Mouse (Mus musculus) embryo, embryonic 10 days (tissue): ENCODE measurements around the gene Thsd4.
A peak's percentile ranks its signal among the peaks of the same experiment; 100 is the strongest.

Experiments
- DNase-seq: peaks from one replicate; pipeline ENCODE4 v3.0.0-alpha.2; 2015; ENCODE audit warnings: low spot score

Thsd4 gene

GRCm38 (mm10) chr9:60456651-60457050, 65.2 kb downstream of the Thsd4 start:
- no peak for DNase-seq

DNA sequence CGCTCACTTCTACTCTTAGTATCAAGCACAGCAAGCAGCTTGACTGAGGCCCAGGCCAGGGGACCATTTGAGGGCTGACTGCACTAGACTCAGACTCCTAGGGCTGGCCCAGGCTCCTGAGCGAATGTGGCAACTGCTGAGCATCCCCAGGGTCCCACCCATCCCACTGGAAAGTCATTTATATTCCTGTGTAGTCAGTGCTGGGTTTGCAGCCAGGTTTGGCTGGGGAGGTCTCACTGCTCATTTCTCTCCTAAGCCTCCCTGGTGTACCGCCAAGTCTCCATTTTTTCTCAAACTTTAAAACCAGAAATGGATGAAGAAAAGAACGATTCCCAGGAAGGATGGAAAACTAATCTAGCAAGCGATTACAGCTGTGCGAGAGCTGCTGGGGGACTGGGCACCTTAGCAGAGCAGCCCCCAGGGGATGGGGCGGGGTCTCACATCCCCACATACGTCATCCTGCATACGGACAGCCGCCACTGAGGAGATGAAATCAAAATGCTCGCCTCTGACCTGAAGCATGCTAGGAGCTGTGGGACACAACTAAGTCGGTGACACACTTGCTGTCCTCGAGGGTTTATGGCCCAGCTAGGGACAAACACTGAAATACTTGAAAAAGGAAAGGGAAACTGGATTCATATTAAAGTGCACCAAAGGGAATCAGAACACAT, 67.3 kb downstream of the Thsd4 start:
- no peak for DNase-seq

- no peak for DNase-seq
Observed at GRCm38 (mm10) chr9:60449498-60449897, 72.3 kb downstream of the Thsd4 start.

GRCm38 (mm10) chr9:60445821-60446220, 76.0 kb downstream of the Thsd4 start:
- DNase-seq: no peak

GRCm38 (mm10) chr9:60441274-60441902, 80.5 kb downstream of the Thsd4 start:
- no peak for DNase-seq

GRCm38 (mm10) chr9:60440506-60440905, 81.3 kb downstream of the Thsd4 start:
- DNase-seq: no peak

GRCm38 (mm10) chr9:60436246-60436645, 85.6 kb downstream of the Thsd4 start:
- no peak for DNase-seq

GRCm38 (mm10) chr9:60434093-60434492, 87.8 kb downstream of the Thsd4 start:
- no peak for DNase-seq

GRCm38 (mm10) chr9:60431924-60432323, 89.9 kb downstream of the Thsd4 start:
- no peak for DNase-seq

DNA sequence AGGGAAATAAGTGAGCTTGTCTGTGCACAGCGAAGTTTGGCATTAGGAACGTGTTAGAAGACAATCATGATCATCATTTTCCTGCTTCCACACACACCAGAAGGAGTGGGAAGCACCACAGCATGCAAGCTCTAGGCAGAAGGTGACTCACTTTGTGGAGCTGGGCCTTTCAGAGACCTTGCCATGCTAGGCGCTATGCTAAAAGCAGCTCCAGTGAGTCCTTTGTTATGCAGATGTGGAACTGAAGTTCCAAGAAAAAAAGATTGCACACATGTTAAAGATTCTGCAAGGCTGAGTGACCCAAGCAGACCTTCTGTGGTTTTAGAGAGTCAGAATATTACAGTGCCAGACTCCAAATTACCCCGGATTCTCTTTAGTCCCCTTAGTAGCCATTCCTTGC, 91.8 kb downstream of the Thsd4 start:
- no peak for DNase-seq

DNA sequence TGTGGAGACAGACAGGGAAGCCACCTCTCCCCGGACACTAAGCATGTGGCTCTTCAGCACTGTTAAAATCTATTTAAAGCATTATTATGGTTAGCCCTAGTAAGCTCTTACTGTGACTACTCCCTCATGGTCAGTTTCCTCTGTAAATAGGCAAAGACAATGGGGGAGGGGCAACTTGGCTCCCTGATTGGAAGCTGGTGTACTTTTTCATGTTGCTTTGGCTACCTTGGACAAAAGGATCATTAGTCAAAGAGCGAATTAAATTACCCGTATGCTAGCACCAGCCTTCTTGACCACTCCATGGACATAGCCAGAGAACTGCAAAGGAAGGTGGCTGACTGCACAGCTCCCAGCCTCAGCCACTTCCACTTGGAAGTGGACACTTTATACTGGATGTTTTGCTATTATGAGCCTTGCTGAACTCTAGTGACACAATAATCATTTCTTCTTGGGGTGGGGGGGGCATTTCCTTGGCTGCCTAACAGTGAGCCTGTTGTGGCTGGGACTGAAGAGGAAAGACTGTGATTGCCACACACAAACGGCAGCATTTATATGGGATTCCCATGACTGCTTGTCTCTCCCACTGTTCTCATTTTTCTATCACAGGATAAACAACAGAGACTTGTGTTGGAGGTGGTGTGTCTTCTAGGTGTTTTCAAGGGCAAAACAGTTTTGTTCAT, 107.6 kb downstream of the Thsd4 start:
- DNase-seq: peak; percentile 55

GRCm38 (mm10) chr9:60410872-60411635, 110.8 kb downstream of the Thsd4 start:
- no peak for DNase-seq

DNA sequence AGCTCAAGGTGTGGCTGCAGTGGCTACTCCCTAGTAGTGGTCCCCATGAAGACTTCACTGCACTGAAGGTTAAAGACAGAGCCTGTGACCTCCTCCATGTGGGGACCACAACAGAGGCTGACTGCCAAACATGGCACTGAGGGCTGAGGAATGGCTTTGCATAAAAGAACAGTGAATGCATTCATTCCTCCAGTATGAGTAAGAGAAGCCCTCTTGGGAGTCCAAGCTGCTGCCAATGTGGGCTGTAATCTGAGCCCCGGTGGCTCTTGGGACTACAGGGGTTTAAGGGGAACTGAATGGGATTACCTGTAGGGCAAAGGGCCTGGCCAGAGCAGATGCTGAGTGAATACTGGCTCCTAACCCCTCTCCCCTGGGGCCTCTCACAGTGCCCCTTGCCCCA, 114.5 kb downstream of the Thsd4 start:
- DNase-seq: peak; percentile 39

GRCm38 (mm10) chr9:60405777-60406176, 116.1 kb downstream of the Thsd4 start:
- DNase-seq: peak; percentile 55

GRCm38 (mm10) chr9:60402681-60403080, 119.2 kb downstream of the Thsd4 start:
- no peak for DNase-seq

GRCm38 (mm10) chr9:60400001-60400400, 121.8 kb downstream of the Thsd4 start:
- no peak for DNase-seq

GRCm38 (mm10) chr9:60398073-60398472, 123.8 kb downstream of the Thsd4 start:
- peak; percentile 33 for DNase-seq

- no peak for DNase-seq
Observed at GRCm38 (mm10) chr9:60396096-60396495, 125.8 kb downstream of the Thsd4 start.

DNA sequence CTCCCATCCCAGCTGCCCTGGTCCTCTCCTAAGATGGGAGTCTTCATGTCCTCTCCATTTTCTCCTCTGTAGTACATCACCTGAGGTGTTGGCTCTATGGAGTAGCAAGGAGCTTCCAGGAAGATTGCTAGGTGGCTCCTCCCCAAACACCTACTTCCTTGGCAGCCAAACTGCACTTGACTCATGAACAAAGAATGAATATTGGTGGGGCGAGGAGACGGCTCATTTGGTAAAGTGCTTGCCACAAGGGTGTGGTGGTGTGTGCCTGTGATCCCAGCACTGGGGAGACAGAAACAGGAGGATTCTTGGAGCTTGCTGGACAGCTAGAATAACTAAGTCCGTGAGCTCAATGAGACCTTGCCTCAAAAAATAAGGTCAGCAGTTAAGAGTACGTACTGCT, 128.9 kb downstream of the Thsd4 start:
- DNase-seq: no peak

DNA sequence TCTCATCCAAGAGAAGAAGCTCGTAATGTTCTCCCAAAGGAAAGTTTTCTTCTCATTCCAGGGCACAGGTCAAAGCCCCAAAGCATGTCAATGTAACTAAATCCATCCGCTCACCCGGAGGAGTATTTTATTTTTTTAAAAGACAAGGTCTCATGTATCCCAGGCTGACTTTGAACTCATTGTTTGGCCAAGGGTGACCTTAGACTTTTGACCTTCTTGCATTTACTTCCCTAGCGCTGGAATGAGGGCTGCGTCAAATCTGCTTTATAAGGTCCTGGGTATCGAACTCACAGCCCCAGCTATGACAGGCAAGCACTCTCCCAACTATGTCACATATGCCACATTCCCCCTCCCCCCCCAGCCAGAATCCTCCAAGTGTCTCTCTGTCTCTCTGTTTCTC, 137.1 kb downstream of the Thsd4 start:
- DNase-seq: peak; percentile 73

DNA sequence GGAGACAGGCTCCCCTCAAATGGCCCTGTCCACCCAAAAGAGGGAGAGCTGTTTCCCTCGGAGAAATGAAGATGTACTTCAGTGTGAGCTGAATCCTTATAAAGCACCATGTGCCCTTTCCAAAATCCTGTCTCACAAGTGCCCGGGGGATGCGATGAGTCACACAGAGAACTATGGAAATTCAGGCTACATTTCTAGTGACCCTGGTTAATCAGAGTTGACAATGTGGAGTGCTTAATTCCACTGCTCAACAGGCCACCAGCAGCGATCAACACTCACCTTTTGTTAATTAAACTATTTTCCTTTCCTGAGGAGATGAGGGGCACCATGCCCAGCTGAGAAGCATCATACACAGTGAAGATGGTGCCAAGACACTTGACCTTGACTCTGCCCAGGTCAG, 138.9 kb downstream of the Thsd4 start:
- DNase-seq: no peak

DNA sequence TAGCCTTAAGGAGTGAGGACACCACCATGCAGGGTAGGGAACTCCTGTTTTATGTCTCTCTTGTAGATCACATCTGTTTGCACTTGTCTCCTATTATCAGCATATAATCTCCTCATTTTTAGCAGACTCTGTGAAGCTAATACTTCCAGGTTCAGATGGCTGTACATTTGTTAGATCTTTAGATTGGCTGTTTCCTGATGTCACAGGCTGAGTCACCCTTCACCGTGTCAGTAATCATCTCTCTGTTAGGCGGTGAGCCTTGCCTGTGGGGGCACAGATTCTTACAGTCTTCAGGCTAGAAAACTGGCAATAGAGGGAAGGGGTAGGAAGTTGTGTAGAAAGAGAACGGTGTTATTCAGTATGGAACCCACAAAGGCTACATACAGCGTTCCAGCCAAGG, 139.3 kb downstream of the Thsd4 start:
- DNase-seq: no peak

- no peak for DNase-seq
Observed at GRCm38 (mm10) chr9:60381010-60381409, 140.8 kb downstream of the Thsd4 start.
